Mouse (Mus musculus) left cerebral cortex, adult 9 months (tissue): ENCODE measurements at regions not wholly inside any gene's neighbourhood (a gene's known extent, or its start where the extent isn't known, plus 50 kb on each side); places are given as distances from the start of the nearest gene placed in this dataset.
A peak's percentile ranks its signal among the peaks of the same experiment; 100 is the strongest.
"Not testable (repeated sequence)": the region's sequence is repeated elsewhere in the genome, so short reads cannot be mapped to it uniquely, and the experiment has no call there.

Experiments
- DNase-seq, 2 experiments: peaks; one replicate each; pipeline ENCODE4 v3.0.0; 2022; ENCODE audit warnings: low spot score in 2 of 2

- DNase-seq, result no peak
Measured at GRCm38 (mm10) chr12:104637046-104638032, 114.4 kb downstream of the Dicer1 start.

GRCm38 (mm10) chr12:104636474-104636873 is 115.3 kb downstream of the Dicer1 start:
- DNase-seq, result no peak

- DNase-seq, result no peak
Measured at GRCm38 (mm10) chr12:104634818-104635217, 116.9 kb downstream of the Dicer1 start.

- no peak for DNase-seq
Measured at GRCm38 (mm10) chr12:104630590-104630989, 121.2 kb downstream of the Dicer1 start.

GRCm38 (mm10) chr12:104629449-104629848 is 122.3 kb downstream of the Dicer1 start:
- DNase-seq, result no peak

- DNase-seq, result no peak
Measured at GRCm38 (mm10) chr12:104626054-104626453, 125.7 kb downstream of the Dicer1 start.

- no peak for DNase-seq
Measured at GRCm38 (mm10) chr12:104623896-104624685, 127.7 kb downstream of the Dicer1 start.

GRCm38 (mm10) chr12:104617111-104617725 is 134.5 kb downstream of the Dicer1 start:
- DNase-seq, result peak; percentile 38 to 69

GRCm38 (mm10) chr12:104614240-104614639 is 137.5 kb downstream of the Dicer1 start:
- DNase-seq, result no peak

GRCm38 (mm10) chr12:104609767-104610166 is 136.6 kb upstream of the Gsc start:
- no peak for DNase-seq

GRCm38 (mm10) chr12:104608956-104609355 is 135.8 kb upstream of the Gsc start:
- not testable (repeated sequence) for DNase-seq

- no peak for DNase-seq
Measured at GRCm38 (mm10) chr12:104607410-104607809, 134.3 kb upstream of the Gsc start.

- DNase-seq, result no peak
Measured at GRCm38 (mm10) chr12:104605535-104606399, 132.6 kb upstream of the Gsc start.

- no peak for DNase-seq
Measured at GRCm38 (mm10) chr12:104598056-104598455, 124.9 kb upstream of the Gsc start.

GRCm38 (mm10) chr12:104593526-104594155 is 120.5 kb upstream of the Gsc start:
- peak in 1 of 2 experiments; percentile 33 for DNase-seq

GRCm38 (mm10) chr12:104592791-104593525 is 119.8 kb upstream of the Gsc start:
- DNase-seq, result no peak

- DNase-seq, result no peak
Measured at GRCm38 (mm10) chr12:104591571-104591970, 118.4 kb upstream of the Gsc start.

GRCm38 (mm10) chr12:104590291-104590690 is 117.2 kb upstream of the Gsc start:
- no peak for DNase-seq

- DNase-seq, result no peak
Measured at GRCm38 (mm10) chr12:104584408-104584807, 111.3 kb upstream of the Gsc start.

- DNase-seq, result no peak
Measured at GRCm38 (mm10) chr12:104580796-104581195, 107.7 kb upstream of the Gsc start.
